Mouse (Mus musculus) naive thymus-derived CD4-positive, alpha-beta T cell, adult 5 months (primary cell): ENCODE results near the gene Snx33. TPM values are rescaled to one million over a fixed set of nuclear protein-coding genes. Genes with fewer than 3 reads are reported as not detected.

Experiments used
- polyA plus RNA-seq: library from polyadenylated mRNA; unstranded; fragments of 100-300 nt; shearing (Covaris generic); gene quantifications from one replicate; pipeline ENCODE4 v1.2.1, GENCODE M21; 2017

Snx33 gene
- polyA plus RNA-seq, result 6.6 TPM

DNA sequence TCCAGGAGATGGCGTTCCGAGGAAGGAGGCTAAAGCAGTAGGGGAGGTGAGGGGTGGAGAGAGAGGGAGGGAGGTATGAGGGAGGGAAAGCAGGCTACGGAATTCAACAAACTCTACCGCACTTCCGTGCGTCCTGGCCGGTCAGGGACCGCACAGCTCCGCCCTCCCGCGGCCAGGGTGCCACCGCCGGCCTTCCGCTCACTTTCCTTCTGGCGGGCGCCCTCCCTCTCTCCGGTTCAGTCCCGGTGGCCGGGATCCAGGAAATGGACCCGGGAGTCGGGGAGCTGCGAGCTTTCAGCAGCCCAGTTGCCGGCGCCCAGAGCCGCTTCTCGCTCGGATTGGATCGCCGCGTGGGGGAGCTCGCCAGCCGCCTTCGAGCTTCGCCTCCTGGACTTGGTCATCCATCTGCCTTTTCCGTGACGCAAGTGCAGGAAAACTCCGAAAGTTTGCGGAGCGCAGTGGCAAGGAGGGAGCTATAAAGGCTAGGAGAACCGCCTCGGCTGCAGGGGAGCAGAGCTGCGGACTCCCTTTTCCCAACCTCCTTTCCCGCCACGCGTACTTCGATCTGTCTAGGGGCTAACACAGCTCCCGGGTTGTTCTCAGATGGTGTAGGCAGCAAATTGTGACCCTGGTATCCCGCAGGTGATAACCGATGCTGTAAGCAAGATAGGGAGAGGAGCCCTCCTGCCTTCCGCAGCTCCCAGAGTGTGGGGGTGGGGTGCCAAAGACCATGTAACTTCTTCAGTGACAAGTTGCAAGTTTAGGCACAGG, at the start of gene Snx33:
Gene Snx33 (minus strand): TSS at position 331 of the 771 bp plus-strand sequence.

GRCm38 (mm10) chr9:56950414-56951400, 22.5 kb upstream of the Snx33 start, which contains the start of gene Snupn:
Snupn (plus strand) TSS chr9:56950878.

GRCm38 (mm10) chr9:56937223-56938160, 9.3 kb upstream of the Snx33 start, which contains the start of gene Imp3:
Imp3 (plus strand) TSS chr9:56937475.

Other genes with a start within 250 kb of the Snx33 start
- gene Lingo1, start 131.9 kb downstream of the Snx33 start, polyA plus RNA-seq, result not detected
- not detected for gene Odf3l1, start 63.7 kb downstream of the Snx33 start, polyA plus RNA-seq
- gene Cspg4, start 63.3 kb downstream of the Snx33 start, polyA plus RNA-seq, result not detected
- gene Imp3, start 9.1 kb upstream of the Snx33 start, polyA plus RNA-seq, result 106 TPM
- gene Snupn, start 22.5 kb upstream of the Snx33 start, polyA plus RNA-seq, result 16.1 TPM
- gene Ptpn9, start 66.6 kb upstream of the Snx33 start, polyA plus RNA-seq, result 11.8 TPM
- gene Sin3a, start 143.7 kb upstream of the Snx33 start, polyA plus RNA-seq, result 38.9 TPM
- 123 TPM for gene Man2c1, start 202.3 kb upstream of the Snx33 start, polyA plus RNA-seq
- gene Neil1, start 219.9 kb upstream of the Snx33 start, polyA plus RNA-seq, result 107 TPM
- 202 TPM for gene Commd4, start 230.0 kb upstream of the Snx33 start, polyA plus RNA-seq